Mouse (Mus musculus) CH12.LX (cell line): Measurements from ENCODE around the gene Vps18. TPM values are rescaled to one million over a fixed set of nuclear protein-coding genes. Genes with fewer than 3 reads are reported as not detected.

Source experiments
- DNase-seq: peaks from one replicate; pipeline ENCODE4 v3.0.0-alpha.2; 2013; ENCODE audit errors: extremely low read depth
- H3K27ac ChIP-seq: 2 replicates; pipeline ENCODE4 v1.5.1; 2012; ENCODE audit warnings: low read depth, mild to moderate bottlenecking, control low read depth, moderate library complexity; ENCODE audit not compliant: insufficient read depth
- H3K27me3 ChIP-seq: replicated peaks from 2 replicates; pipeline ENCODE3; 2012; ENCODE audit warnings: inconsistent platforms
- H3K36me3 ChIP-seq, 2 experiments: replicated peaks in 1 of 2; 2 replicates each; pipeline versions ENCODE3 to v1.6.1; 2012; ENCODE audit warnings: inconsistent platforms in 1 of 2, low read length in 1 of 2, mild to moderate bottlenecking in 1 of 2, mixed read lengths in 1 of 2, moderate library complexity in 1 of 2; ENCODE audit not compliant: control insufficient read depth in 1 of 2, insufficient read depth in 1 of 2
- H3K4me1 ChIP-seq, 2 experiments: 2 replicates each; pipeline ENCODE4 v1.6.1; 2012; ENCODE audit warnings: inconsistent platforms in 1 of 2, moderate library complexity in 1 of 2; ENCODE audit not compliant: insufficient read depth in 2 of 2, control insufficient read depth in 1 of 2
- H3K4me2 ChIP-seq: 2 replicates; pipeline ENCODE4 v1.6.1; 2012; ENCODE audit warnings: low read depth, mild to moderate bottlenecking, control low read depth; ENCODE audit not compliant: poor library complexity, insufficient read depth, severe bottlenecking
- H3K4me3 ChIP-seq, 3 experiments: fragments of 150-350 bp in 1 of 3; sonication (generic) in 1 of 3; replicated peaks in 1 of 3; 2 replicates each; pipeline versions ENCODE3 to v1.5.1; 2011 to 2012; ENCODE audit warnings: low read depth in 2 of 3, low read length in 2 of 3, mild to moderate bottlenecking in 2 of 3, moderate library complexity in 2 of 3, control low read depth in 1 of 3, improper control_type of control experiment in 1 of 3, inconsistent platforms in 1 of 3, mixed read lengths in 1 of 3; ENCODE audit not compliant: poor library complexity in 1 of 3
- H3K79me2 ChIP-seq: replicated peaks from 2 replicates; pipeline ENCODE4 v1.6.1; 2012; ENCODE audit warnings: mild to moderate bottlenecking, moderate library complexity; ENCODE audit not compliant: control insufficient read depth, poor library complexity, insufficient read depth, severe bottlenecking; ENCODE audit errors: extremely low read depth
- H3K9ac ChIP-seq: 2 replicates; pipeline ENCODE4 v1.6.1; 2012; ENCODE audit warnings: low read depth, mild to moderate bottlenecking, control low read depth, moderate library complexity; ENCODE audit not compliant: insufficient read depth
- H3K9me3 ChIP-seq: replicated peaks from 2 replicates; pipeline ENCODE3; 2012; ENCODE audit warnings: low read length, inconsistent platforms, mixed read lengths
- BHLHE40 ChIP-seq: IDR thresholded peaks from 2 replicates; pipeline ENCODE4 v1.6.1; 2011; ENCODE audit warnings: mild to moderate bottlenecking, low read depth, low read length, improper control_type of control experiment
- CHD1 ChIP-seq: IDR thresholded peaks from 2 replicates; pipeline ENCODE4 v1.6.1; 2012; ENCODE audit warnings: low read depth, low read length, improper control_type of control experiment, inconsistent platforms
- CTCF ChIP-seq, 2 experiments: IDR thresholded peaks in 1 of 2; conservative IDR thresholded peaks in 1 of 2; 2 replicates each; pipeline ENCODE4 v1.5.1; 2011 to 2012; ENCODE audit warnings: low read depth in 2 of 2, low read length in 2 of 2, improper control_type of control experiment in 1 of 2, inconsistent platforms in 1 of 2, mild to moderate bottlenecking in 1 of 2, moderate library complexity in 1 of 2
- ELF1 ChIP-seq: IDR thresholded peaks from 2 replicates; pipeline ENCODE4 v1.6.1; 2014; ENCODE audit warnings: low read depth, mild to moderate bottlenecking, inconsistent platforms, low read length, improper control_type of control experiment
- ETS1 ChIP-seq: conservative IDR thresholded peaks from 2 replicates; pipeline ENCODE4 v1.6.1; 2012; ENCODE audit warnings: low read depth, mild to moderate bottlenecking, inconsistent platforms, low read length, improper control_type of control experiment, moderate library complexity
- HCFC1 ChIP-seq: IDR thresholded peaks from 2 replicates; pipeline ENCODE4 v1.6.1; 2012; ENCODE audit warnings: low read depth, mild to moderate bottlenecking, inconsistent platforms, low read length, improper control_type of control experiment
- IRF4 ChIP-seq: IDR thresholded peaks from 2 replicates; pipeline ENCODE4 v1.6.1; 2014; ENCODE audit warnings: low read depth, mild to moderate bottlenecking, inconsistent platforms, low read length, improper control_type of control experiment
- JUN ChIP-seq: IDR thresholded peaks from 2 replicates; pipeline ENCODE4 v1.6.1; 2011; ENCODE audit warnings: low read depth, mild to moderate bottlenecking, low read length, improper control_type of control experiment, moderate library complexity; ENCODE audit not compliant: insufficient read depth
- JUND ChIP-seq: conservative IDR thresholded peaks from 2 replicates; pipeline ENCODE4 v1.6.1; 2011; ENCODE audit warnings: low read depth, low read length, improper control_type of control experiment
- MAFK ChIP-seq: IDR thresholded peaks from 2 replicates; pipeline ENCODE4 v1.6.1; 2011; ENCODE audit warnings: low read length, improper control_type of control experiment; ENCODE audit not compliant: insufficient replicate concordance
- MAX ChIP-seq: IDR thresholded peaks from 2 replicates; pipeline ENCODE4 v1.6.1; 2011; ENCODE audit warnings: low read length, improper control_type of control experiment
- NELFE ChIP-seq: IDR thresholded peaks from 2 replicates; pipeline ENCODE4 v1.6.1; 2011; ENCODE audit warnings: low read depth, low read length, improper control_type of control experiment
- POLR2A ChIP-seq: IDR thresholded peaks from 2 replicates; pipeline ENCODE4 v1.6.1; 2011; ENCODE audit warnings: low read depth, mild to moderate bottlenecking, improper control_type of control experiment, low read length
- RAD21 ChIP-seq: IDR thresholded peaks from 2 replicates; pipeline ENCODE4 v1.6.1; 2011; ENCODE audit warnings: low read depth, mild to moderate bottlenecking, low read length, improper control_type of control experiment, moderate library complexity
- SMC3 ChIP-seq: IDR thresholded peaks from 2 replicates; pipeline ENCODE4 v1.6.1; 2011; ENCODE audit warnings: low read depth, low read length, improper control_type of control experiment
- TBP ChIP-seq: conservative IDR thresholded peaks from 2 replicates; pipeline ENCODE4 v1.6.1; 2011; ENCODE audit warnings: low read depth, low read length, improper control_type of control experiment
- TCF12 ChIP-seq: IDR thresholded peaks from 2 replicates; pipeline ENCODE4 v1.6.1; 2014; ENCODE audit warnings: low read depth, mild to moderate bottlenecking, inconsistent platforms, low read length, improper control_type of control experiment
- UBTF ChIP-seq: IDR thresholded peaks from 2 replicates; pipeline ENCODE4 v1.6.1; 2012; ENCODE audit warnings: low read depth, mild to moderate bottlenecking, inconsistent platforms, low read length, improper control_type of control experiment, moderate library complexity
- USF1 ChIP-seq: IDR thresholded peaks from 2 replicates; pipeline ENCODE4 v1.6.1; 2014; ENCODE audit warnings: low read depth, mild to moderate bottlenecking, inconsistent platforms, low read length, improper control_type of control experiment
- USF2 ChIP-seq: conservative IDR thresholded peaks from 2 replicates; pipeline ENCODE4 v1.6.1; 2011; ENCODE audit warnings: low read depth, low read length, improper control_type of control experiment
- ZC3H11A ChIP-seq: IDR thresholded peaks from 2 replicates; pipeline ENCODE4 v1.6.1; 2012; ENCODE audit warnings: low read depth, mild to moderate bottlenecking, inconsistent platforms, low read length, improper control_type of control experiment
- ZNF384 ChIP-seq: IDR thresholded peaks from 2 replicates; pipeline ENCODE4 v1.6.1; 2012; ENCODE audit warnings: low read depth, low read length, improper control_type of control experiment, inconsistent platforms
- dilution Hi-C: fragments of 300-500 bp; cut with MboI; formaldehyde crosslinking; loops from 2 replicates; pipeline ENCODE4 v1.14.3; 2020; ENCODE audit warnings: low sequenced_read_pairs; ENCODE audit not compliant: extremely low pct_unique_long_range_greater_than_20kb, extremely low pct_ligation_motif_present
- in situ Hi-C: fragments of 300-500 bp; cut with MboI; formaldehyde crosslinking; loops from 3 replicates; pipeline ENCODE4 v1.14.3; 2019; ENCODE audit warnings: low sequenced_read_pairs, low pct_ligation_motif_present, low pct_unique_long_range_greater_than_20kb, mixed read lengths
- polyA plus RNA-seq: library from polyadenylated mRNA; unstranded; fragments of >175 nt; gene quantifications from 2 replicates; pipeline ENCODE4 v1.2.1, GENCODE M21; 2012; ENCODE audit warnings: low read depth; ENCODE audit not compliant: insufficient read length
- total RNA-seq, 2 experiments: library from RNA; depleted of rRNA; stranded (reverse); fragments of 300-350 nt in 1 of 2; fragments of >200 nt in 1 of 2; gene quantifications; 2 replicates each; pipeline ENCODE4 v1.2.3; 2012 to 2014

Vps18 gene
- total and polyA plus RNA-seq, 3 experiments: 8.7 to 17.9 (median 15.4) TPM

- no peak overlapping the region for H3K4me2 ChIP-seq
- no peak overlapping the region for H3K4me3 ChIP-seq
These were observed 47.9 kb downstream of the Vps18 start for GRCm38 (mm10) chr2:119336470-119336869.

GRCm38 (mm10) chr2:119337425-119338265 lies 49.1 kb downstream of the Vps18 start:
- dilution Hi-C loops: no loop called here
- peak overlapping the region; percentile 58; the same call in 1 of the 2 replicates for H3K9ac ChIP-seq
- peak; percentile 44 for TF ChIP-seq NELFE
- peak; percentile 9; the same call in 1 of the 2 replicates for TF ChIP-seq MAX
- TF ChIP-seq RAD21: peak; percentile 78
- peak; percentile 43 to 87; a peak in 2 of 4 replicates for TF ChIP-seq CTCF (conservative IDR thresholded peaks at IDR 0.05 in 1 of 2, IDR thresholded peaks at IDR 0.05 in 1 of 2; ENCODE audit: low read depth in 2 of 2, low read length in 2 of 2)
- TF ChIP-seq SMC3: peak; percentile 67
- TF ChIP-seq MAFK: no peak
- TF ChIP-seq ZNF384: no peak
- TF ChIP-seq TCF12: peak; percentile 41; the same call in 1 of the 2 replicates
- TF ChIP-seq JUND: no peak
- 0 out of 2 replicates have a peak, but pooled peaks have one; percentile 22 for TF ChIP-seq ZC3H11A
- TF ChIP-seq TBP: no peak
- TF ChIP-seq POLR2A: peak; percentile 33; the same call in 1 of the 2 replicates
- peak; percentile 5; the same call in 1 of the 2 replicates for TF ChIP-seq IRF4
- TF ChIP-seq BHLHE40: peak; percentile 28; the same call in 1 of the 2 replicates
- peak; percentile 80 for TF ChIP-seq ELF1
- TF ChIP-seq, all 38 proteins: peak for 11
- DNase-seq: peak; percentile 74
- peaks cover 8% of the 10 kb centered on the region for H3K9me3 ChIP-seq
- peak overlapping the region; percentile 95 for H3K4me2 ChIP-seq
- H3K79me2 ChIP-seq: no peaks in the 10 kb centered on the region
- no peak overlapping the region for H3K27ac ChIP-seq
- H3K27me3 ChIP-seq: peaks cover 3% of the 10 kb centered on the region
- peaks cover 12 to 38% of the 10 kb centered on the region in 2 experiments for H3K4me1 ChIP-seq
- no peaks in the 10 kb centered on the region for H3K36me3 ChIP-seq
- peak overlapping the region; percentile 29 to 45 (median 40) for H3K4me3 ChIP-seq
- in situ Hi-C loops: no loop called here

More at GRCm38 (mm10) chr2:119336470-119336869, 47.9 kb downstream of the Vps18 start:
- peaks cover 14% of the 10 kb centered on the region for H3K27me3 ChIP-seq
- DNase-seq: no peak
- no peak overlapping the region for H3K27ac ChIP-seq
- TF ChIP-seq CHD1 (no peak), USF1 (no peak), USF2 (no peak), HCFC1 (no peak), UBTF (no peak), JUND (no peak), ETS1 (no peak), JUN (no peak)
- TF ChIP-seq, all 38 proteins: peak for 0
- H3K36me3 ChIP-seq: no peaks in the 10 kb centered on the region
- dilution Hi-C loops (no loop called here), in situ Hi-C loops (no loop called here)
- no peak overlapping the region for H3K9ac ChIP-seq
- H3K79me2 ChIP-seq: no peaks in the 10 kb centered on the region
- peaks cover 5% of the 10 kb centered on the region for H3K9me3 ChIP-seq
- H3K4me1 ChIP-seq: peaks cover 12 to 38% of the 10 kb centered on the region in 2 experiments
